Mouse (Mus musculus): ENCODE data around the gene Lancl2.

DNA sequence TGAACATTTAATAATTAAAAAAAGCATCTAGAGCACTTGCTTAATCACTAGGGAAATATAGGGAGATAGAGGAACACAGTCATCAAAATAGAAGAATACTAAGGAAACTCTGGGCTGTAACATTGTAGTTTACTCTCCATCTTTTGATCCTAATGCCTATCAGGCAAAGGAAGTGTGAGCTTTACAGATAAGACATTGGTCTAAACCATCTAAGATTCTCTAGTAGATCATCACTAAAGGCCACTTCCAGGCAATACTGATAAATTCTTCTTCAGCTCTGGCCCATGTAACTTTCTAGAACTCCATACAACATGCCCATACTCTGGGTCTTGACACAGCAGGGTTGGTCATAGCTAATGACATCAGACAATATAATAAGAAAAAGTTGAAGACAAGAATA lies 60.7 kb downstream of the Lancl2 start:
- TF ChIP-seq CTCF (IDR thresholded peaks at IDR 0.05; ENCODE audit: extremely low read depth, insufficient read depth, low read length), result no peak
- TF ChIP-seq POLR2A (IDR thresholded peaks at IDR 0.05; ENCODE audit: extremely low read depth, insufficient read depth, low read length), result no peak

Data from cortical plate, adult 2 months (tissue).